Mouse (Mus musculus): ENCODE data around the gene Tex48. TPM values are rescaled to one million over a fixed set of nuclear protein-coding genes. Genes with fewer than 3 reads are reported as not detected.
A peak's percentile ranks its signal among the peaks of the same experiment; 100 is the strongest.

Gene Tex48
- polyA plus RNA-seq, 1 experiment from 2014 or later, result not detected

- no peaks in the 10 kb centered on the region for H3K27me3 ChIP-seq (replicated peaks; ENCODE audit: control insufficient read depth, insufficient read depth, low read length)
Observed at GRCm38 (mm10) chr4:63567712-63568390, 54.4 kb downstream of the Tex48 start.

GRCm38 (mm10) chr4:63562742-63563141 lies 59.5 kb downstream of the Tex48 start:
- H3K36me3 ChIP-seq (ENCODE audit: control insufficient read depth, insufficient read depth, low read length), result peaks cover 7% of the 10 kb centered on the region; the same call in 1 of the 2 replicates
- DNase-seq (ENCODE audit: low spot score) (no peak), ATAC-seq (replicated peaks; ENCODE audit: low FRiP score) (no peak)
- no peaks in the 10 kb centered on the region for H3K9me3 ChIP-seq (ENCODE audit: control insufficient read depth, low read length)
- 86% methylated on average over 4 of the region's 4 CpGs for WGBS
- H3K27me3 ChIP-seq (replicated peaks; ENCODE audit: control insufficient read depth, insufficient read depth, low read length), result no peaks in the 10 kb centered on the region
- H3K27ac ChIP-seq (ENCODE audit: low read depth, low read length), result no peak overlapping the region
- no peak overlapping the region for H3K9ac ChIP-seq (ENCODE audit: low read depth, low read length)
- peaks cover 28% of the 10 kb centered on the region for H3K4me1 ChIP-seq (replicated peaks; ENCODE audit: control insufficient read depth, insufficient read depth, low read length)
- no peak overlapping the region for H3K4me2 ChIP-seq
- H3K4me3 ChIP-seq (ENCODE audit: low read depth, low read length), result no peak overlapping the region

More at GRCm38 (mm10) chr4:63567712-63568390, 54.4 kb downstream of the Tex48 start:
- Histone ChIP-seq H3K4me2 (no peak overlapping the region), H3K4me1 (replicated peaks; ENCODE audit: control insufficient read depth, insufficient read depth, low read length) (0 out of 2 replicates have a peak, but pooled peaks cover 3% of the 10 kb centered on the region), H3K9me3 (ENCODE audit: control insufficient read depth, low read length) (no peaks in the 10 kb centered on the region), H3K9ac (ENCODE audit: low read depth, low read length) (no peak overlapping the region), H3K4me3 (ENCODE audit: low read depth, low read length) (no peak overlapping the region), H3K27ac (ENCODE audit: low read depth, low read length) (no peak overlapping the region), H3K36me3 (ENCODE audit: control insufficient read depth, insufficient read depth, low read length) (peaks cover 7% of the 10 kb centered on the region; the same call in 1 of the 2 replicates)
- 79% methylated on average over 10 of the region's 10 CpGs for WGBS
- ATAC-seq (replicated peaks; ENCODE audit: low FRiP score) (no peak), DNase-seq (ENCODE audit: low spot score) (no peak)

- ATAC-seq (replicated peaks; ENCODE audit: low FRiP score) (no peak), DNase-seq (ENCODE audit: low spot score) (no peak)
- WGBS, result 52% methylated on average over 7 of the region's 7 CpGs
- Histone ChIP-seq H3K27ac (ENCODE audit: low read depth, low read length) (peak overlapping the region; percentile 50; the same call in 1 of the 2 replicates), H3K27me3 (replicated peaks; ENCODE audit: control insufficient read depth, insufficient read depth, low read length) (no peaks in the 10 kb centered on the region), H3K9me3 (ENCODE audit: control insufficient read depth, low read length) (no peaks in the 10 kb centered on the region), H3K4me2 (peak overlapping the region; percentile 13), H3K4me3 (ENCODE audit: low read depth, low read length) (no peak overlapping the region), H3K9ac (ENCODE audit: low read depth, low read length) (no peak overlapping the region), H3K36me3 (ENCODE audit: control insufficient read depth, insufficient read depth, low read length) (peaks cover 7% of the 10 kb centered on the region; the same call in 1 of the 2 replicates), H3K4me1 (replicated peaks; ENCODE audit: control insufficient read depth, insufficient read depth, low read length) (peaks cover 35% of the 10 kb centered on the region)
Observed at GRCm38 (mm10) chr4:63561861-63562675, 60.2 kb downstream of the Tex48 start.

GRCm38 (mm10) chr4:63560079-63560478 lies 62.1 kb downstream of the Tex48 start:
- H3K36me3 ChIP-seq (ENCODE audit: control insufficient read depth, insufficient read depth, low read length), result peaks cover 3% of the 10 kb centered on the region; the same call in 1 of the 2 replicates
- 0 out of 2 replicates have a peak overlapping the region, but pooled peaks have one; percentile 27 for H3K27ac ChIP-seq (ENCODE audit: low read depth, low read length)
- 63% methylated on average over 8 of the region's 8 CpGs for WGBS
- H3K27me3 ChIP-seq (replicated peaks; ENCODE audit: control insufficient read depth, insufficient read depth, low read length), result no peaks in the 10 kb centered on the region
- H3K4me3 ChIP-seq (ENCODE audit: low read depth, low read length), result no peak overlapping the region
- no peaks in the 10 kb centered on the region for H3K9me3 ChIP-seq (ENCODE audit: control insufficient read depth, low read length)
- H3K4me1 ChIP-seq (replicated peaks; ENCODE audit: control insufficient read depth, insufficient read depth, low read length), result peaks cover 41% of the 10 kb centered on the region
- ATAC-seq (replicated peaks; ENCODE audit: low FRiP score) (no peak), DNase-seq (ENCODE audit: low spot score) (no peak)
- H3K4me2 ChIP-seq, result no peak overlapping the region
- no peak overlapping the region for H3K9ac ChIP-seq (ENCODE audit: low read depth, low read length)

GRCm38 (mm10) chr4:63559127-63559697 lies 63.0 kb downstream of the Tex48 start:
- Histone ChIP-seq H3K27me3 (replicated peaks; ENCODE audit: control insufficient read depth, insufficient read depth, low read length) (no peaks in the 10 kb centered on the region), H3K36me3 (ENCODE audit: control insufficient read depth, insufficient read depth, low read length) (no peaks in the 10 kb centered on the region), H3K9me3 (ENCODE audit: control insufficient read depth, low read length) (no peaks in the 10 kb centered on the region), H3K9ac (ENCODE audit: low read depth, low read length) (peak overlapping the region; percentile 81), H3K4me2 (peak overlapping the region; percentile 68), H3K27ac (ENCODE audit: low read depth, low read length) (no peak overlapping the region; the same call in 1 of the 2 replicates), H3K4me3 (ENCODE audit: low read depth, low read length) (peak overlapping the region; percentile 68), H3K4me1 (replicated peaks; ENCODE audit: control insufficient read depth, insufficient read depth, low read length) (peaks cover 41% of the 10 kb centered on the region)
- DNase-seq (ENCODE audit: low spot score) (no peak), ATAC-seq (replicated peaks; ENCODE audit: low FRiP score) (peak; percentile 11; the same call in 1 of the 2 replicates)
- WGBS, result 47% methylated on average over 9 of the region's 9 CpGs

- under 1% methylated on average over 66 of the region's 81 CpGs for WGBS
Observed at GRCm38 (mm10) chr4:63558407-63559081, 63.7 kb downstream of the Tex48 start, which contains the start of gene Tmem268. TSS of gene Tmem268 (plus strand) at chr4:63558781.

GRCm38 (mm10) chr4:63557124-63558059 lies 64.8 kb downstream of the Tex48 start:
- Histone ChIP-seq H3K4me3 (ENCODE audit: low read depth, low read length) (peak overlapping the region; percentile 68), H3K4me2 (peak overlapping the region; percentile 68)

More at GRCm38 (mm10) chr4:63558407-63559081, 63.7 kb downstream of the Tex48 start, which contains the start of gene Tmem268:
- H3K27ac ChIP-seq (ENCODE audit: low read depth, low read length), result peak within 1 kb of the TSS; percentile 50
- no peaks in the 10 kb centered on the region for H3K27me3 ChIP-seq (replicated peaks; ENCODE audit: control insufficient read depth, insufficient read depth, low read length)
- peak within 1 kb of the TSS; percentile 68 for H3K4me2 ChIP-seq
- H3K4me3 ChIP-seq (ENCODE audit: low read depth, low read length), result peak within 1 kb of the TSS; percentile 68
- no peaks in the 10 kb centered on the region for H3K36me3 ChIP-seq (ENCODE audit: control insufficient read depth, insufficient read depth, low read length)
- DNase-seq (ENCODE audit: low spot score), result peak; percentile 86
- no peaks in the 10 kb centered on the region for H3K9me3 ChIP-seq (ENCODE audit: control insufficient read depth, low read length)
- peak within 1 kb of the TSS; percentile 81 for H3K9ac ChIP-seq (ENCODE audit: low read depth, low read length)
- ATAC-seq (replicated peaks; ENCODE audit: low FRiP score), result peak; percentile 86
- H3K4me1 ChIP-seq (replicated peaks; ENCODE audit: control insufficient read depth, insufficient read depth, low read length), result peaks cover 41% of the 10 kb centered on the region

More at GRCm38 (mm10) chr4:63557124-63558059, 64.8 kb downstream of the Tex48 start:
- 35% methylated on average over 16 of the region's 16 CpGs for WGBS
- DNase-seq (ENCODE audit: low spot score) (no peak), ATAC-seq (replicated peaks; ENCODE audit: low FRiP score) (peak; percentile 1; the same call in 1 of the 2 replicates)
- peaks cover 41% of the 10 kb centered on the region for H3K4me1 ChIP-seq (replicated peaks; ENCODE audit: control insufficient read depth, insufficient read depth, low read length)
- H3K27ac ChIP-seq (ENCODE audit: low read depth, low read length), result peak overlapping the region; percentile 25; the same call in 1 of the 2 replicates
- no peaks in the 10 kb centered on the region for H3K9me3 ChIP-seq (ENCODE audit: control insufficient read depth, low read length)
- peak overlapping the region; percentile 81 for H3K9ac ChIP-seq (ENCODE audit: low read depth, low read length)
- peaks cover 6% of the 10 kb centered on the region for H3K36me3 ChIP-seq (ENCODE audit: control insufficient read depth, insufficient read depth, low read length)
- no peaks in the 10 kb centered on the region for H3K27me3 ChIP-seq (replicated peaks; ENCODE audit: control insufficient read depth, insufficient read depth, low read length)

Measured in liver, embryonic 11.5 days (tissue).